Mouse (Mus musculus): ENCODE measurements around the gene Fam71b. TPM values are rescaled to one million over a fixed set of nuclear protein-coding genes. Genes with fewer than 3 reads are reported as not detected.

Gene Fam71b
- total and polyA plus RNA-seq, 3 experiments, result not detected

DNA sequence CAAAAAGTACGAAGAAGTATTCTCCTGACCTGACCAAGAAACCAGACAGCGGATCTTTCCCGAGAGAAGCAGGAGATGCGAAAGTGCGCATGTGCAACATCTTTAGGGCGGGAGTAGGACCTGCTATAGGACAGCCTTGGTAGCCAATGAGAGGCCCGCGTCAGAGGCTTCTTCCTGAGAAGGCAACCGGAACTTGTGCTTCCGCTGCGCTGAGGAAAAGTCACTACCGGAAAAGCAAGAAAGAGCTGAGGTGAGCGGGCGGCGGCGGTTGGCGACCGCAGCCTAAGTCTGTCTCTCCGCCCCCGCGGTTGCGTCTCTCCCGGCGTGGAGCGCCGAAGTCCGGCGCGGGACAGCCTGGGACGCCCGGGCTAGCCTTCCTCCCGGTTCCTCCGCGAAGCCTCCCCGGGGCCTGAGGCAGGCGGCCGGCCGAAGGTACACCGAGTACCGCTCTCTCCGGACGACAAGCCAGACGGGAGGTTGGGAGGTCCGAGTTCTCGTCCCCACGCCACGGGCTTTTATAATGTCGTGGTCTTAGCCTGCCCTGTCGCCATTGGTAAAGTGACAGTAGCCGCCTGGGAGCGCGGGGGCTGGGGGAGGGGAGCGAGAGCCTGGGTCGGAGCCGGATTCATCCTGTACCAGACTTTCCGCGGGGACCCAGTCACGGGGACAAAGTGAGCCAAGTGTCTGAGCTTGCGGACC, 40.5 kb downstream of the Fam71b start, which contains the start of gene Med7 (continued):
- TF ChIP-seq ZKSCAN1 (IDR thresholded peaks at IDR 0.05; ENCODE audit: low read depth, low read length), result no peak
- TF ChIP-seq ELF1 (IDR thresholded peaks at IDR 0.05; ENCODE audit: low read depth, low read length), result peak; percentile 97
- TF ChIP-seq UBTF (IDR thresholded peaks at IDR 0.05; ENCODE audit: borderline replicate concordance, insufficient read depth, low read depth, low read length), result no peak
- no peak for TF ChIP-seq RAD21 (IDR thresholded peaks at IDR 0.05; ENCODE audit: low read depth, low read length)
- 0 out of 2 replicates have a peak, but pooled peaks have one; percentile 32 for TF ChIP-seq MAX (IDR thresholded peaks at IDR 0.05; ENCODE audit: low read length)
- peak in 1 of 2 experiments; percentile 65; a peak in 2 of 4 replicates for TF ChIP-seq EP300 (IDR thresholded peaks at IDR 0.05; ENCODE audit: low read depth in 1 of 2, low read length in 2 of 2)
- TF ChIP-seq NRF1 (IDR thresholded peaks at IDR 0.05; ENCODE audit: insufficient read depth, low read depth, low read length, poor library complexity, severe bottlenecking), result peak; percentile 94
- TF ChIP-seq ETS1 (IDR thresholded peaks at IDR 0.05; ENCODE audit: low read depth, low read length), result peak; percentile 44
- TF ChIP-seq SIN3A (IDR thresholded peaks at IDR 0.05; ENCODE audit: low read length), result peak; percentile 56; the same call in 1 of the 2 replicates
- TF ChIP-seq MYB (IDR thresholded peaks at IDR 0.05; ENCODE audit: low read depth, low read length), result peak; percentile 76; the same call in 1 of the 2 replicates
- no peak for TF ChIP-seq TAL1 (IDR thresholded peaks at IDR 0.05; ENCODE audit: low read length)

DNA sequence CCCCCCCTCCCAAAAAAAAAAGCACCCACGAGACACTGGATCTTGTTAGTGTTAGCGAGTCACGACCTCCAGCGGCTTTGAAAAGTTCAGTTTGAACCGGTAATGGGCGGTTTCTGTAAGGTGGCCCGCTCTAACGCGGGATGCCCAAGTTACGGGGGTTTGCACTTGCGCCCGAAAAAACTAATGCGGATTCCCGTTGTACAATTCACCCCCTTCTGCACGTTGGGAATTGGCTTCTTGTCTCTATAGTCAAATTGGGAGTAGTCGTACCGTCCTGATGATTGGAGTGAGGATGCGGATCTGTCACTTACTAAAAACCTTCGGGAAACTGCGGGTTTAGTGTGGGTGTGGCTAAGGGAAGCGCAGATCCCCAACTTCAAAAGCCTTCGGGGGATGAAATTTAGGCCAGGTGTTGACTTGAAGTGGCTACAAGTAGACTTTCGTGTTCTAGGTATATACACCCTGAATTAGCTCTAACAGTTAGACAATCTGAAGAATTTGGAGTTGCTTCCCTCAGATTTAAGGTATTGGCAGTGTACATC, 41.2 kb downstream of the Fam71b start:
- peak overlapping the region; percentile 99 for H3K9ac ChIP-seq (ENCODE audit: control insufficient read depth, low read depth, low read length, poor library complexity, severe bottlenecking)
- peak overlapping the region; percentile 92 for H3K27ac ChIP-seq (ENCODE audit: control insufficient read depth, low read depth, low read length)
- DNase-seq (ENCODE audit: low read depth, low spot score), result peak; percentile 78
- H3K9me3 ChIP-seq (replicated peaks; ENCODE audit: insufficient read depth, low read length), result no peaks in the 10 kb centered on the region
- peaks cover 36 to 46% of the 10 kb centered on the region in 2 experiments for H3K4me1 ChIP-seq (ENCODE audit: control insufficient read depth in 1 of 2, insufficient read depth in 2 of 2, low read length in 2 of 2)
- H3K27me3 ChIP-seq (ENCODE audit: control insufficient read depth in 1 of 2, insufficient read depth in 2 of 2, low read length in 2 of 2), result no peaks in the 10 kb centered on the region
- H3K79me2 ChIP-seq (ENCODE audit: control insufficient read depth, insufficient read depth, low read length, poor library complexity), result peaks cover 28% of the 10 kb centered on the region
- H3K36me3 ChIP-seq (ENCODE audit: control insufficient read depth in 1 of 2, insufficient read depth in 2 of 2, low read length in 2 of 2), result peaks cover 14 to 54% of the 10 kb centered on the region in 2 experiments
- peak overlapping the region; percentile 65 to 99 for H3K4me3 ChIP-seq (ENCODE audit: control insufficient read depth in 1 of 2, insufficient read depth in 1 of 2, low read depth in 2 of 2, low read length in 2 of 2)
- TF ChIP-seq GABPA (IDR thresholded peaks at IDR 0.05; ENCODE audit: low read depth, low read length) (no peak), MXI1 (IDR thresholded peaks at IDR 0.05; ENCODE audit: low read depth, low read length) (peak; percentile 64; the same call in 1 of the 2 replicates), JUND (IDR thresholded peaks at IDR 0.05; ENCODE audit: low read depth, low read length) (0 out of 2 replicates have a peak, but pooled peaks have one; percentile 33), TBP (IDR thresholded peaks at IDR 0.05; ENCODE audit: low read depth, low read length) (peak; percentile 71), UBTF (IDR thresholded peaks at IDR 0.05; ENCODE audit: borderline replicate concordance, insufficient read depth, low read depth, low read length) (peak; percentile 69; the same call in 1 of the 2 replicates), NRF1 (IDR thresholded peaks at IDR 0.05; ENCODE audit: insufficient read depth, low read depth, low read length, poor library complexity, severe bottlenecking) (no peak), NELFE (IDR thresholded peaks at IDR 0.05; ENCODE audit: low read depth, low read length) (peak; percentile 29; the same call in 1 of the 2 replicates), TAL1 (IDR thresholded peaks at IDR 0.05; ENCODE audit: low read length) (no peak), TCF12 (IDR thresholded peaks at IDR 0.05; ENCODE audit: low read depth, low read length) (no peak), POLR2AphosphoS5 (IDR thresholded peaks at IDR 0.05; ENCODE audit: borderline replicate concordance, low read depth, low read length) (no peak), ZKSCAN1 (IDR thresholded peaks at IDR 0.05; ENCODE audit: low read depth, low read length) (no peak), RCOR1 (IDR thresholded peaks at IDR 0.05; ENCODE audit: low read depth, low read length) (0 out of 2 replicates have a peak, but pooled peaks have one; percentile 44), USF1 (IDR thresholded peaks at IDR 0.05; ENCODE audit: low read depth, low read length) (0 out of 2 replicates have a peak, but pooled peaks have one; percentile 22), CTCF (IDR thresholded peaks at IDR 0.05 in 2 of 3, conservative IDR thresholded peaks at IDR 0.05 in 1 of 3; ENCODE audit: control insufficient read depth in 1 of 3, insufficient read depth in 1 of 3, low read depth in 2 of 3, low read length in 3 of 3, poor library complexity in 1 of 3, severe bottlenecking in 1 of 3) (no peak), ZMIZ1 (IDR thresholded peaks at IDR 0.05; ENCODE audit: low read depth, low read length) (no peak), CHD2 (IDR thresholded peaks at IDR 0.05; ENCODE audit: low read length) (no peak), MEF2A (IDR thresholded peaks at IDR 0.05; ENCODE audit: extremely low read depth, insufficient replicate concordance, low read depth, low read length, poor library complexity, severe bottlenecking) (no peak), HCFC1 (IDR thresholded peaks at IDR 0.05; ENCODE audit: low read depth, low read length) (no peak), USF2 (IDR thresholded peaks at IDR 0.05; ENCODE audit: borderline replicate concordance in 1 of 2, insufficient read depth in 1 of 2, low read depth in 1 of 2, low read length in 2 of 2) (no peak), POLR2A (IDR thresholded peaks at IDR 0.05; ENCODE audit: control insufficient read depth in 1 of 2, insufficient read depth in 1 of 2, low read depth in 1 of 2, low read length in 2 of 2, poor library complexity in 1 of 2) (no peak), ETS1 (IDR thresholded peaks at IDR 0.05; ENCODE audit: low read depth, low read length) (peak; percentile 40; the same call in 1 of the 2 replicates), MAX (IDR thresholded peaks at IDR 0.05; ENCODE audit: low read length) (peak; percentile 42; the same call in 1 of the 2 replicates), SIN3A (IDR thresholded peaks at IDR 0.05; ENCODE audit: low read length) (peak; percentile 83), GATA1 (IDR thresholded peaks at IDR 0.05; ENCODE audit: low read depth, low read length) (no peak), ZNF384 (IDR thresholded peaks at IDR 0.05; ENCODE audit: low read depth, low read length) (no peak), SMC3 (IDR thresholded peaks at IDR 0.05; ENCODE audit: low read depth, low read length) (no peak)
